8 mouse cellular contexts compared by ENCODE assay signal in genomic region chr7:82866486-82867270, GRCm38 (mm10). TPM values are rescaled to one million over a fixed set of nuclear protein-coding genes. Genes with fewer than 3 reads are reported as not detected.
DNase-seq lines count a peak whose midpoint lies in the region; ATAC-seq and TF ChIP-seq lines count a peak whose summit lies in the region.

No protein-coding gene starts in this region.

- no peaks in the 10 kb centered on the region for H3K27me3 ChIP-seq in heart, embryonic 14.5 days (ENCODE audit: control insufficient read depth, insufficient read depth, low read length)
- H3K27me3 ChIP-seq in liver, embryonic 14.5 days (ENCODE audit: control insufficient read depth, insufficient read depth, low read length) = peaks cover 40% of the 10 kb centered on the region
- H3K27me3 ChIP-seq in stomach, embryonic 15.5 days (replicated peaks) = no peaks in the 10 kb centered on the region

- ATAC-seq in heart, embryonic 14.5 days (ENCODE audit: insufficient number of reproducible peaks, insufficient read depth, low FRiP score, low read depth) = peak; percentile 84
- ATAC-seq in liver, embryonic 14.5 days (ENCODE audit: insufficient read depth) = peak; percentile 81
- ATAC-seq in stomach, embryonic 15.5 days (ENCODE audit: insufficient read depth, low FRiP score, low read depth) = peak; percentile 86

- H3K4me1 ChIP-seq in brown adipose tissue, adult 24 weeks (ENCODE audit: control insufficient read depth, insufficient read depth, insufficient read length, low read length) = no peaks in the 10 kb centered on the region
- H3K4me1 ChIP-seq in heart, embryonic 14.5 days (ENCODE audit: control insufficient read depth in 2 of 2, insufficient read depth in 2 of 2, low read length in 2 of 2) = peaks cover 12 to 22% of the 10 kb centered on the region in 2 experiments
- no peaks in the 10 kb centered on the region for H3K4me1 ChIP-seq in liver, embryonic 14.5 days (replicated peaks; ENCODE audit: control insufficient read depth in 2 of 2, insufficient read depth in 2 of 2, low read length in 1 of 2)
- H3K4me1 ChIP-seq in stomach, embryonic 15.5 days = peaks cover 13% of the 10 kb centered on the region

- H3K4me3 ChIP-seq in brown adipose tissue, adult 24 weeks (ENCODE audit: insufficient read depth, low read depth, low read length) = peak overlapping the region; percentile 98
- peak overlapping the region; percentile 92 to 95 for H3K4me3 ChIP-seq in heart, embryonic 14.5 days (ENCODE audit: control insufficient read depth in 1 of 2, insufficient read depth in 1 of 2, low read depth in 1 of 2, low read length in 2 of 2)
- peak overlapping the region; percentile 54 to 75 for H3K4me3 ChIP-seq in liver, embryonic 14.5 days (ENCODE audit: insufficient read depth in 1 of 2, low read depth in 2 of 2, low read length in 2 of 2)
- H3K4me3 ChIP-seq in stomach, embryonic 15.5 days (replicated peaks) = peak overlapping the region; percentile 83

- TF ChIP-seq EP300 in liver, embryonic 14.5 days (IDR thresholded peaks at IDR 0.05; ENCODE audit: low read depth) = no peak

- H3K36me3 ChIP-seq in heart, embryonic 14.5 days (ENCODE audit: control insufficient read depth, insufficient read depth, low read length) = peaks cover 18% of the 10 kb centered on the region
- no peaks in the 10 kb centered on the region for H3K36me3 ChIP-seq in liver, embryonic 14.5 days (replicated peaks; ENCODE audit: control insufficient read depth, insufficient read depth, low read depth)
- H3K36me3 ChIP-seq in stomach, embryonic 15.5 days = no peaks in the 10 kb centered on the region

- DNase-seq in CD8-positive naive resting alpha-beta T cell, adult 2 months (ENCODE audit: low read depth in 2 of 2, low spot score in 2 of 2) = peak; percentile 88 to 94
- DNase-seq in fibroblast of lung, adult 2 months (ENCODE audit: low read depth) = peak; percentile 81
- DNase-seq in kidney, postnatal 14 days = peak; percentile 96
- DNase-seq in liver, embryonic 14.5 days (ENCODE audit: low read depth in 3 of 3, low spot score in 3 of 3) = peak; percentile 68 to 72 (median 71)
- peak; percentile 94 for DNase-seq in neural tube, embryonic 10.5 days (ENCODE audit: extremely low spot score, low spot score)

- peak overlapping the region; percentile 80 for H3K4me2 ChIP-seq in heart, embryonic 14.5 days (ENCODE audit: low read length)
- H3K4me2 ChIP-seq in liver, embryonic 14.5 days (ENCODE audit: low read depth) = peak overlapping the region; percentile 76
- peak overlapping the region; percentile 94 for H3K4me2 ChIP-seq in stomach, embryonic 15.5 days

- TF ChIP-seq CTCF in liver, embryonic 14.5 days (IDR thresholded peaks at IDR 0.05; ENCODE audit: low read depth) = peak; percentile 36; the same call in 1 of the 2 replicates

- H3K9ac ChIP-seq in heart, embryonic 14.5 days (ENCODE audit: low read length) = peak overlapping the region; percentile 98
- peak overlapping the region; percentile 42 for H3K9ac ChIP-seq in liver, embryonic 14.5 days (replicated peaks)
- H3K9ac ChIP-seq in stomach, embryonic 15.5 days = peak overlapping the region; percentile 46; the same call in 1 of the 2 replicates

- peak overlapping the region; percentile 84 for H3K27ac ChIP-seq in brown adipose tissue, adult 24 weeks (replicated peaks; ENCODE audit: low read depth, low read length)
- peak overlapping the region; percentile 90 to 99 for H3K27ac ChIP-seq in heart, embryonic 14.5 days (replicated peaks in 1 of 2; ENCODE audit: control insufficient read depth in 1 of 2, insufficient read depth in 1 of 2, low read depth in 2 of 2, low read length in 2 of 2)
- H3K27ac ChIP-seq in liver, embryonic 14.5 days = peak overlapping the region; percentile 26; the same call in 1 of the 2 replicates
- peak overlapping the region; percentile 99 for H3K27ac ChIP-seq in stomach, embryonic 15.5 days

- 0% methylated on average over 59 of the region's 68 CpGs for WGBS in heart, embryonic 14.5 days
- under 1% methylated on average over 58 of the region's 68 CpGs for WGBS in liver, embryonic 14.5 days (ENCODE audit: insufficient replicate concordance)
- WGBS in stomach, embryonic 15.5 days = under 1% methylated on average over 52 of the region's 68 CpGs

- H3K9me3 ChIP-seq in heart, embryonic 14.5 days (ENCODE audit: control insufficient read depth, low read length) = no peaks in the 10 kb centered on the region
- no peaks in the 10 kb centered on the region for H3K9me3 ChIP-seq in liver, embryonic 14.5 days (ENCODE audit: control insufficient read depth, low read length)
- no peaks in the 10 kb centered on the region for H3K9me3 ChIP-seq in stomach, embryonic 15.5 days

RNA-seq across cellular contexts. Expression of gene Mex3b, which starts 0.5 kb away (rescaled TPM):
- 0.67 and 0.83 TPM in 2 replicates for polyA plus RNA-seq in brown adipose tissue, adult 24 weeks (2012; ENCODE audit: insufficient read depth, insufficient read length, missing spikeins)
- 8.7 and 10.3 TPM in 2 replicates for polyA plus RNA-seq in heart, embryonic 14.5 days (2014; fragmentation: Nextera tagmentation; extraction: Ambion mirVana)
- 1.4 and 1.8 TPM in 2 replicates for polyA plus RNA-seq in liver, embryonic 14.5 days (2012; rRNA removed)
- 0.48 and 0.63 TPM in 2 replicates for polyA plus RNA-seq in liver, embryonic 14.5 days (2014; fragmentation: Nextera tagmentation; extraction: Ambion mirVana)
- 8.4 and 8.8 TPM in 2 replicates for polyA plus RNA-seq in stomach, embryonic 15.5 days (2015; fragmentation: Nextera tagmentation; extraction: Ambion mirVana)

Comparison
In these comparisons a context has a peak if more than half of its experiments do, and no peak if none do; other contexts are left out.
1. Peak in every context shown above with its lines: DNase-seq, ATAC-seq, H3K4me3 ChIP-seq and H3K27ac ChIP-seq.
2. H3K27ac ChIP-seq: peak in every context shown above with its lines; median percentile 99 in stomach, embryonic 15.5 days; 94 in heart, embryonic 14.5 days; 84 in brown adipose tissue, adult 24 weeks; 26 in liver, embryonic 14.5 days.
3. H3K9ac ChIP-seq: peak in every context shown above with its lines; median percentile 98 in heart, embryonic 14.5 days; 46 in stomach, embryonic 15.5 days; 42 in liver, embryonic 14.5 days.